Mouse (Mus musculus): Measurements from ENCODE around the gene Entpd8.

- TF ChIP-seq EP300 (IDR thresholded peaks at IDR 0.05; ENCODE audit: low read depth) (no peak), CTCF (IDR thresholded peaks at IDR 0.05; ENCODE audit: low read depth) (no peak)
Observed at GRCm38 (mm10) chr2:25055409-25056155, 24.5 kb upstream of the Entpd8 start.
